Comparison of ENCODE assay signal across 16 mouse cellular contexts in genomic region chr13:88240448-88240847, GRCm38 (mm10).
"Had no signal": no experiment of that assay in that cellular context is flagged by ENCODE, and none has a peak within 500 bp of the region (broad histone marks: within the 10 kb centered on the region; RNA-seq: fewer than 3 reads in every experiment).

No protein-coding gene starts in this region.

- H3K27ac ChIP-seq: macrophage; midbrain, embryonic 13.5 days; midbrain, embryonic 15.5 days; neural tube, embryonic 12.5 days; stomach, embryonic 15.5 days; stomach, postnatal 0 days had no signal

- ATAC-seq: midbrain, embryonic 13.5 days; midbrain, embryonic 15.5 days had no signal

- H3K4me2 ChIP-seq: lung, embryonic 14.5 days; midbrain, embryonic 11.5 days; midbrain, embryonic 13.5 days; midbrain, embryonic 15.5 days; neural tube, embryonic 12.5 days; stomach, embryonic 15.5 days had no signal

- DNase-seq: lung, adult 18-20 months; lung, embryonic 14.5 days; lung, postnatal 14 days; lung, postnatal 36 days; right cerebral cortex, postnatal 14 days; thymus, adult 2 months; thymus, postnatal 25 days; thymus, postnatal 4 days had no signal

- H3K9me3 ChIP-seq: megakaryocyte, embryonic 14.5 days; midbrain, embryonic 13.5 days; midbrain, embryonic 15.5 days; neural tube, embryonic 12.5 days; stomach, embryonic 15.5 days had no signal

- H3K4me1 ChIP-seq: megakaryocyte, embryonic 14.5 days; midbrain, embryonic 13.5 days; midbrain, embryonic 15.5 days; neural tube, embryonic 12.5 days; stomach, embryonic 15.5 days had no signal

- H3K9ac ChIP-seq: lung, embryonic 14.5 days; midbrain, embryonic 13.5 days; midbrain, embryonic 15.5 days; neural tube, embryonic 12.5 days; stomach, embryonic 15.5 days had no signal

- H3K27me3 ChIP-seq: megakaryocyte, embryonic 14.5 days; midbrain, embryonic 13.5 days; midbrain, embryonic 15.5 days; neural tube, embryonic 12.5 days; stomach, embryonic 15.5 days had no signal

- H3K36me3 ChIP-seq: midbrain, embryonic 13.5 days; midbrain, embryonic 15.5 days; neural tube, embryonic 12.5 days; stomach, embryonic 15.5 days had no signal

- H3K4me3 ChIP-seq: megakaryocyte, embryonic 14.5 days; midbrain, embryonic 13.5 days; midbrain, embryonic 15.5 days; neural tube, embryonic 12.5 days; stomach, embryonic 15.5 days had no signal
